In the genomic region with DNA sequence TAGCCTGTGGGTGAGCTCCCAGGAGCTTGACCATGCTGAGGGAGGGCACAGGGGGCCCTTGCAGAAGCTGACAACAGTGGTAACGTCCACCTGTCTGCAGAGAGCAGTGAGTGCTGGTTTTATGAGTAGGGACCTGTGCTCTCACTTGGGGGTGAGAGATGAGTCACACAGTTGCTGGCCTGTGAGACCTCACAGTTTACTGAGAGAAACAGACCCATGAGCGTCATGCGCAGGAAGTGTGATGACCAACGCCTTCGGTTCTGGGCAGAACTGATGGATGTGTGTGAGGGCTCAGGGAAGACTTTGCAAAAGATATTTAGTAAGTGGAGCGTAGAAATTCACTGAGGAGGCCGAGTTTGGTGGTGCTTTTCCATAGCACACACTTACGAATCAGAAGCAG, we compare ENCODE assay signal across 30 mouse cellular contexts. TPM values are rescaled to one million over a fixed set of nuclear protein-coding genes. Genes with fewer than 3 reads are reported as not detected.
A peak's percentile ranks its signal among the peaks of the same experiment; 100 is the strongest.
DNase-seq lines count a peak whose midpoint lies in the region; ATAC-seq and TF ChIP-seq lines count a peak whose summit lies in the region.
"Had no signal": no experiment of that assay in that cellular context is flagged by ENCODE, and none has a peak within 500 bp of the region (broad histone marks: within the 10 kb centered on the region; RNA-seq: fewer than 3 reads in every experiment).

No protein-coding gene starts in this region.

- H3K9ac ChIP-seq in liver, embryonic 12.5 days: 0 out of 2 replicates have a peak overlapping the region, but pooled peaks have one; percentile 22
- H3K9ac ChIP-seq: embryonic facial prominence, embryonic 12.5 days; embryonic facial prominence, embryonic 15.5 days; forebrain, postnatal 0 days; heart, embryonic 13.5 days; hindbrain, embryonic 14.5 days had no signal

- H3K27ac ChIP-seq in liver, embryonic 12.5 days: peak overlapping the region; percentile 46
- H3K27ac ChIP-seq in bone marrow macrophage, adult 2 months (ENCODE audit: insufficient read depth, low read depth, low read length): peak overlapping the region; percentile 11; the same call in 1 of the 2 replicates
- H3K27ac ChIP-seq: embryonic facial prominence, embryonic 12.5 days; embryonic facial prominence, embryonic 15.5 days; gastrocnemius, adult 2 months; heart, adult 2 months; heart, embryonic 10.5 days; heart, embryonic 13.5 days; hindbrain, embryonic 14.5 days; hindbrain, postnatal 0 days had no signal

- TF ChIP-seq CTCF in bone marrow macrophage, adult 2 months (IDR thresholded peaks at IDR 0.05; ENCODE audit: low read depth, low read length): no peak

- no peak for ATAC-seq in liver, embryonic 12.5 days
- peak; percentile 82 for ATAC-seq in monocyte, adult 5-6 weeks (replicated peaks; ENCODE audit: insufficient number of reproducible peaks, low FRiP score, low TSS enrichment, poor library complexity, severe bottlenecking)
- ATAC-seq: activated CD4-positive, CD25-positive, alpha-beta regulatory T cell, adult 4 months; CD4-positive, CD25-positive, alpha-beta regulatory T cell, adult 4 months; forebrain, embryonic 14.5 days; forebrain, postnatal 0 days; hindbrain, postnatal 0 days had no signal

- no peaks in the 10 kb centered on the region; the same call in 1 of the 2 replicates for H3K27me3 ChIP-seq in liver, embryonic 12.5 days (replicated peaks)
- H3K27me3 ChIP-seq: embryonic facial prominence, embryonic 12.5 days; embryonic facial prominence, embryonic 15.5 days; heart, embryonic 13.5 days had no signal

- no peaks in the 10 kb centered on the region for H3K9me3 ChIP-seq in liver, embryonic 12.5 days (replicated peaks)
- H3K9me3 ChIP-seq: embryonic facial prominence, embryonic 12.5 days; embryonic facial prominence, embryonic 15.5 days; heart, embryonic 10.5 days; heart, embryonic 13.5 days had no signal

- H3K4me3 ChIP-seq in liver, embryonic 12.5 days: no peak overlapping the region
- no peak overlapping the region for H3K4me3 ChIP-seq in bone marrow macrophage, adult 2 months (ENCODE audit: insufficient read depth, low read length)
- H3K4me3 ChIP-seq: embryonic facial prominence, embryonic 12.5 days; embryonic facial prominence, embryonic 15.5 days; gastrocnemius, adult 2 months; heart, adult 2 months; heart, embryonic 10.5 days; heart, embryonic 13.5 days had no signal

- H3K36me3 ChIP-seq in liver, embryonic 12.5 days: no peaks in the 10 kb centered on the region
- H3K36me3 ChIP-seq: embryonic facial prominence, embryonic 12.5 days; embryonic facial prominence, embryonic 15.5 days; heart, embryonic 10.5 days; heart, embryonic 13.5 days had no signal

- no peak overlapping the region for H3K4me2 ChIP-seq in liver, embryonic 12.5 days
- H3K4me2 ChIP-seq: embryonic facial prominence, embryonic 12.5 days; embryonic facial prominence, embryonic 15.5 days; heart, embryonic 13.5 days; hindbrain, embryonic 14.5 days had no signal

- peaks cover 40% of the 10 kb centered on the region for H3K4me1 ChIP-seq in liver, embryonic 12.5 days
- H3K4me1 ChIP-seq in bone marrow macrophage, adult 2 months (ENCODE audit: control insufficient read depth, insufficient read depth, low read length): peaks cover 26% of the 10 kb centered on the region
- H3K4me1 ChIP-seq: embryonic facial prominence, embryonic 15.5 days; heart, embryonic 10.5 days; heart, embryonic 13.5 days had no signal

- no peak for TF ChIP-seq POLR2A in bone marrow macrophage, adult 2 months (IDR thresholded peaks at IDR 0.05; ENCODE audit: borderline replicate concordance, low read depth, low read length)

- DNase-seq in liver (no peak), 416B (ENCODE audit: low read depth) (peak; percentile 82)
- no peak for DNase-seq in retina, embryonic 14.5 days (ENCODE audit: low spot score)
- DNase-seq in left cerebral cortex, postnatal 10 days (ENCODE audit: extremely low spot score in 1 of 2, low spot score in 2 of 2): no peak
- DNase-seq: adrenal gland, postnatal 10 days; adrenal gland, postnatal 36 days; cerebellum, adult 11 months; cerebellum, adult 2 months; cerebellum, adult 9-11 months; cerebellum, postnatal 25 days; forebrain, postnatal 0 days; gastrocnemius, adult 2 months; gastrocnemius, postnatal 14 days; heart, adult 2 months; heart, postnatal 14 days; heart, postnatal 4 days had no signal

- intact Hi-C loops in left cerebral cortex, postnatal 10 days (cut with DNase I): no loop called here

- 70% methylated on average over 8 of the region's 8 CpGs for WGBS in liver, embryonic 12.5 days (ENCODE audit: insufficient replicate concordance)

RNA-seq across cellular contexts. Expression of a gene that starts 9.3 kb away (rescaled TPM):
- 425 and 445 TPM in 2 replicates for polyA plus RNA-seq in liver, embryonic 12.5 days (2016; fragmentation: Nextera tagmentation; extraction: Ambion mirVana)
- polyA plus RNA-seq in bone marrow macrophage, adult 2 months (2012; ENCODE audit: insufficient read depth, insufficient read length, missing spikeins): not detected in 2 replicates
- 0.95 to 1.4 TPM (median 0.96 TPM) in 3 replicates for total RNA-seq in monocyte, adult 5-6 weeks (2017)
- total RNA-seq in left cerebral cortex, postnatal 10 days (2021): not detected
- total RNA-seq: ES-E14; forebrain, postnatal 0 days; gastrocnemius, adult 2 months; gastrocnemius, postnatal 14 days; hindbrain, postnatal 0 days had no signal
- polyA plus RNA-seq: C2C12; forebrain, embryonic 14.5 days; forebrain, postnatal 0 days; hindbrain, postnatal 0 days had no signal

RNA-seq across cellular contexts. Expression of a gene that starts 28.1 kb away (rescaled TPM):
- 669 and 722 TPM in 2 replicates for polyA plus RNA-seq in liver, embryonic 12.5 days (2016; fragmentation: Nextera tagmentation; extraction: Ambion mirVana)
- 204 and 219 TPM in 2 replicates for polyA plus RNA-seq in bone marrow macrophage, adult 2 months (2012; ENCODE audit: insufficient read depth, insufficient read length, missing spikeins)
- total RNA-seq in monocyte, adult 5-6 weeks (2017): 36.8 to 64.0 TPM (median 47.0 TPM) in 3 replicates
- total RNA-seq in left cerebral cortex, postnatal 10 days (2021): 10 to 100 TPM; 52.0 to 52.7 TPM

RNA-seq across cellular contexts. Expression of a gene that starts 33.4 kb away (rescaled TPM):
- 9.2 and 11.5 TPM in 2 replicates for polyA plus RNA-seq in liver, embryonic 12.5 days (2016; fragmentation: Nextera tagmentation; extraction: Ambion mirVana)
- 4.2 and 5.7 TPM in 2 replicates for polyA plus RNA-seq in bone marrow macrophage, adult 2 months (2012; ENCODE audit: insufficient read depth, insufficient read length, missing spikeins)
- total RNA-seq in monocyte, adult 5-6 weeks (2017): 8.4 to 14.5 TPM (median 11.4 TPM) in 3 replicates
- total RNA-seq in left cerebral cortex, postnatal 10 days (2021): 1 to 10 TPM; 3.7 to 4.6 TPM
